ENCODE assay signal across 9 mouse cellular contexts in genomic region chr2:30891002-30891401, GRCm38 (mm10). TPM values are rescaled to one million over a fixed set of nuclear protein-coding genes. Genes with fewer than 3 reads are reported as not detected.
DNase-seq lines count a peak whose midpoint lies in the region; ATAC-seq lines count a peak whose summit lies in the region.
"Had no signal": no experiment of that assay in that cellular context is flagged by ENCODE, and none has a peak within 500 bp of the region (broad histone marks: within the 10 kb centered on the region; RNA-seq: fewer than 3 reads in every experiment).

No protein-coding gene starts in this region.

- H3K36me3 ChIP-seq in midbrain, embryonic 10.5 days = no peaks in the 10 kb centered on the region
- no peaks in the 10 kb centered on the region for H3K36me3 ChIP-seq in midbrain, embryonic 15.5 days (replicated peaks)
- peaks cover 10% of the 10 kb centered on the region for H3K36me3 ChIP-seq in embryonic facial prominence, embryonic 10.5 days (replicated peaks)
- no peaks in the 10 kb centered on the region for H3K36me3 ChIP-seq in hindbrain, embryonic 13.5 days
- H3K36me3 ChIP-seq in neural tube, embryonic 11.5 days (ENCODE audit: control insufficient read depth, insufficient read depth, low read length) = no peaks in the 10 kb centered on the region
- H3K36me3 ChIP-seq: midbrain, embryonic 12.5 days had no signal

- no peak overlapping the region for H3K4me2 ChIP-seq in midbrain, embryonic 15.5 days
- H3K4me2 ChIP-seq in hindbrain, embryonic 13.5 days = no peak overlapping the region
- H3K4me2 ChIP-seq in neural tube, embryonic 11.5 days (ENCODE audit: low read depth) = no peak overlapping the region
- H3K4me2 ChIP-seq: midbrain, embryonic 12.5 days had no signal

- H3K4me1 ChIP-seq in midbrain, embryonic 10.5 days = peaks cover 17% of the 10 kb centered on the region
- H3K4me1 ChIP-seq in midbrain, embryonic 15.5 days = no peaks in the 10 kb centered on the region
- H3K4me1 ChIP-seq in embryonic facial prominence, embryonic 10.5 days = peaks cover 44% of the 10 kb centered on the region
- H3K4me1 ChIP-seq in hindbrain, embryonic 13.5 days (replicated peaks) = no peaks in the 10 kb centered on the region; the same call in 1 of the 2 replicates
- no peaks in the 10 kb centered on the region for H3K4me1 ChIP-seq in neural tube, embryonic 11.5 days (ENCODE audit: control insufficient read depth, insufficient read depth, low read length)

- H3K27me3 ChIP-seq in midbrain, embryonic 10.5 days (ENCODE audit: low read depth, poor library complexity, severe bottlenecking) = no peaks in the 10 kb centered on the region
- H3K27me3 ChIP-seq in midbrain, embryonic 15.5 days (replicated peaks) = no peaks in the 10 kb centered on the region
- H3K27me3 ChIP-seq in embryonic facial prominence, embryonic 10.5 days (replicated peaks; ENCODE audit: low read depth, poor library complexity, severe bottlenecking) = peaks cover 7% of the 10 kb centered on the region; the same call in 1 of the 2 replicates
- H3K27me3 ChIP-seq in hindbrain, embryonic 13.5 days = no peaks in the 10 kb centered on the region
- H3K27me3 ChIP-seq in neural tube, embryonic 11.5 days (ENCODE audit: control insufficient read depth, insufficient read depth, low read length) = no peaks in the 10 kb centered on the region
- H3K27me3 ChIP-seq: midbrain, embryonic 12.5 days had no signal

- H3K4me3 ChIP-seq in midbrain, embryonic 10.5 days = no peak overlapping the region
- no peak overlapping the region for H3K4me3 ChIP-seq in midbrain, embryonic 15.5 days
- no peak overlapping the region for H3K4me3 ChIP-seq in embryonic facial prominence, embryonic 10.5 days
- no peak overlapping the region for H3K4me3 ChIP-seq in hindbrain, embryonic 13.5 days
- H3K4me3 ChIP-seq in neural tube, embryonic 11.5 days (ENCODE audit: low read depth, low read length) = no peak overlapping the region
- H3K4me3 ChIP-seq: midbrain, embryonic 12.5 days had no signal

- H3K9me3 ChIP-seq in midbrain, embryonic 10.5 days (replicated peaks) = 0 out of 2 replicates have a peak, but pooled peaks cover 4% of the 10 kb centered on the region
- no peaks in the 10 kb centered on the region for H3K9me3 ChIP-seq in midbrain, embryonic 15.5 days
- H3K9me3 ChIP-seq in embryonic facial prominence, embryonic 10.5 days = no peaks in the 10 kb centered on the region
- no peaks in the 10 kb centered on the region for H3K9me3 ChIP-seq in hindbrain, embryonic 13.5 days
- H3K9me3 ChIP-seq in neural tube, embryonic 11.5 days (ENCODE audit: control insufficient read depth, low read length) = no peaks in the 10 kb centered on the region
- H3K9me3 ChIP-seq: midbrain, embryonic 12.5 days had no signal

- no peak for ATAC-seq in midbrain, embryonic 15.5 days (replicated peaks)
- ATAC-seq in hindbrain, embryonic 13.5 days (ENCODE audit: low FRiP score) = 0 out of 2 replicates have a peak, but pooled peaks have one; percentile 28
- no peak for ATAC-seq in neural tube, embryonic 11.5 days (ENCODE audit: insufficient read depth, low FRiP score, low TSS enrichment)
- no peak for ATAC-seq in inflammation-experienced regulatory T-cells, adult 6 months

- 17% methylated on average over 3 of the region's 3 CpGs for WGBS in midbrain, embryonic 10.5 days
- 9% methylated on average over 3 of the region's 3 CpGs for whole genome bisulfite sequencing in midbrain, embryonic 15.5 days
- 10% methylated on average over 3 of the region's 3 CpGs for WGBS in embryonic facial prominence, embryonic 10.5 days
- WGBS in hindbrain, embryonic 13.5 days = 5% methylated on average over 3 of the region's 3 CpGs
- 6% methylated on average over 3 of the region's 3 CpGs for WGBS in neural tube, embryonic 11.5 days

- H3K27ac ChIP-seq in midbrain, embryonic 10.5 days (replicated peaks) = peak overlapping the region; percentile 30; the same call in 1 of the 2 replicates
- H3K27ac ChIP-seq in midbrain, embryonic 15.5 days = no peak overlapping the region
- no peak overlapping the region; the same call in 1 of the 2 replicates for H3K27ac ChIP-seq in embryonic facial prominence, embryonic 10.5 days (replicated peaks)
- no peak overlapping the region for H3K27ac ChIP-seq in hindbrain, embryonic 13.5 days
- no peak overlapping the region for H3K27ac ChIP-seq in neural tube, embryonic 11.5 days (ENCODE audit: low read depth, low read length)
- H3K27ac ChIP-seq: midbrain, embryonic 12.5 days had no signal

- intact Hi-C loops in left cerebral cortex, postnatal 4 days (cut with DNase I) = loop anchor here (5.0 kb wide), 1 partner anchor 36 kb away; the partner anchor contains the start of gene Ptges

- DNase-seq in midbrain, embryonic 10.5 days (ENCODE audit: low spot score) = peak; percentile 64
- DNase-seq in adrenal gland, adult 18-20 months (ENCODE audit: low spot score in 2 of 2) = peak; percentile 43 to 44
- DNase-seq in embryonic facial prominence, embryonic 10.5 days (ENCODE audit: low spot score) = peak; percentile 71
- DNase-seq in left cerebral cortex, postnatal 4 days = peak; percentile 47
- DNase-seq in neural tube, embryonic 11.5 days (ENCODE audit: low spot score) = peak; percentile 65

- H3K9ac ChIP-seq in midbrain, embryonic 15.5 days = no peak overlapping the region
- H3K9ac ChIP-seq in hindbrain, embryonic 13.5 days = no peak overlapping the region
- no peak overlapping the region for H3K9ac ChIP-seq in neural tube, embryonic 11.5 days (ENCODE audit: low read length)
- H3K9ac ChIP-seq: midbrain, embryonic 12.5 days had no signal

RNA-seq across cellular contexts. Expression of gene Ptges, which starts 38.7 kb away (rescaled TPM):
- polyA plus RNA-seq in midbrain, embryonic 10.5 days (2016; fragmentation: Nextera tagmentation; extraction: Ambion mirVana) = 5.8 and 9.7 TPM in 2 replicates
- 5.1 and 6.3 TPM in 2 replicates for polyA plus RNA-seq in midbrain, embryonic 15.5 days (2015; fragmentation: Nextera tagmentation; extraction: Ambion mirVana)
- total RNA-seq in adrenal gland, adult 18-20 months (2021) = 10 to 100 TPM; 23.9 to 63.5 TPM
- polyA plus RNA-seq in embryonic facial prominence, embryonic 10.5 days (2016; fragmentation: Nextera tagmentation; extraction: Ambion mirVana) = 10.2 and 10.3 TPM in 2 replicates
- polyA plus RNA-seq in hindbrain, embryonic 13.5 days (2015; fragmentation: Nextera tagmentation; extraction: Ambion mirVana) = 3.8 and 5.8 TPM in 2 replicates
- 1 to 10 TPM; 4.9 to 6.9 TPM for total RNA-seq in left cerebral cortex, postnatal 4 days (2021)
- 2.6 and 4.3 TPM in 2 replicates for polyA plus RNA-seq in neural tube, embryonic 11.5 days (2014; fragmentation: Nextera tagmentation; extraction: Ambion mirVana)
- polyA plus RNA-seq in inflammation-experienced regulatory T-cells, adult 6 months (2017; shearing (Covaris generic)) = not detected

RNA-seq across cellular contexts. Expression of gene Prrx2, which starts 56.2 kb away (rescaled TPM):
- polyA plus RNA-seq in midbrain, embryonic 10.5 days (2016; fragmentation: Nextera tagmentation; extraction: Ambion mirVana) = 22.3 and 29.5 TPM in 2 replicates
- 3.7 and 4.0 TPM in 2 replicates for polyA plus RNA-seq in midbrain, embryonic 15.5 days (2015; fragmentation: Nextera tagmentation; extraction: Ambion mirVana)
- 1 to 10 TPM in 1 of 2 experiments, under 1 TPM in 1; 0.33 to 1.8 TPM for total RNA-seq in adrenal gland, adult 18-20 months (2021)
- polyA plus RNA-seq in embryonic facial prominence, embryonic 10.5 days (2016; fragmentation: Nextera tagmentation; extraction: Ambion mirVana) = 87.6 and 94.6 TPM in 2 replicates
- 3.0 and 3.8 TPM in 2 replicates for polyA plus RNA-seq in hindbrain, embryonic 13.5 days (2015; fragmentation: Nextera tagmentation; extraction: Ambion mirVana)
- total RNA-seq in left cerebral cortex, postnatal 4 days (2021) = 1 to 10 TPM; 2.5 to 3.7 TPM
- polyA plus RNA-seq in neural tube, embryonic 11.5 days (2014; fragmentation: Nextera tagmentation; extraction: Ambion mirVana) = 8.9 and 13.8 TPM in 2 replicates
- polyA plus RNA-seq in inflammation-experienced regulatory T-cells, adult 6 months (2017; shearing (Covaris generic)) = not detected
